Mouse (Mus musculus): ENCODE measurements around the gene Akap6. TPM values are rescaled to one million over a fixed set of nuclear protein-coding genes. Genes with fewer than 3 reads are reported as not detected.

Akap6 gene
- polyA plus RNA-seq, 1 experiment = 27.4 TPM

- H3K4me3 ChIP-seq (replicated peaks; ENCODE audit: insufficient read depth, low read depth, low read length) = peak overlapping the region; percentile 91
- DNase-seq = peak; percentile 61 to 67
- peak; percentile 42; the same call in 1 of the 2 replicates for TF ChIP-seq POLR2A (IDR thresholded peaks at IDR 0.05; ENCODE audit: borderline replicate concordance, insufficient read depth, low read length)
- no peak for TF ChIP-seq CTCF (IDR thresholded peaks at IDR 0.05; ENCODE audit: borderline replicate concordance, insufficient read depth, low read depth, low read length)
- peak overlapping the region; percentile 85 for H3K27ac ChIP-seq (ENCODE audit: insufficient read depth, low read length)
- no peaks in the 10 kb centered on the region for H3K27me3 ChIP-seq (ENCODE audit: control insufficient read depth, insufficient read depth, low read length)
- H3K4me1 ChIP-seq (ENCODE audit: control insufficient read depth, insufficient read depth, low read length) = no peaks in the 10 kb centered on the region; the same call in 1 of the 2 replicates
- 3% methylated on average over 15 of the region's 15 CpGs for WGBS
Measured at GRCm38 (mm10) chr12:52700697-52701191, 1.6 kb downstream of the Akap6 start.

- H3K27ac ChIP-seq (ENCODE audit: insufficient read depth, low read length) = peak overlapping the region; percentile 85
- H3K4me3 ChIP-seq (replicated peaks; ENCODE audit: insufficient read depth, low read depth, low read length) = peak overlapping the region; percentile 91
- H3K27me3 ChIP-seq (ENCODE audit: control insufficient read depth, insufficient read depth, low read length) = no peaks in the 10 kb centered on the region
- TF ChIP-seq POLR2A (IDR thresholded peaks at IDR 0.05; ENCODE audit: borderline replicate concordance, insufficient read depth, low read length) (peak; percentile 9; the same call in 1 of the 2 replicates), CTCF (IDR thresholded peaks at IDR 0.05; ENCODE audit: borderline replicate concordance, insufficient read depth, low read depth, low read length) (no peak)
- peak; percentile 35 to 52 for DNase-seq
- H3K4me1 ChIP-seq (ENCODE audit: control insufficient read depth, insufficient read depth, low read length) = no peaks in the 10 kb centered on the region; the same call in 1 of the 2 replicates
- WGBS = 3% methylated on average over 9 of the region's 9 CpGs
Measured at GRCm38 (mm10) chr12:52701201-52701641, 2.0 kb downstream of the Akap6 start.

- no peak overlapping the region for H3K27ac ChIP-seq (ENCODE audit: insufficient read depth, low read length)
Measured at GRCm38 (mm10) chr12:52702368-52702967, 3.3 kb downstream of the Akap6 start.

GRCm38 (mm10) chr12:52704081-52704480 is 4.9 kb downstream of the Akap6 start:
- TF ChIP-seq CTCF (IDR thresholded peaks at IDR 0.05; ENCODE audit: borderline replicate concordance, insufficient read depth, low read depth, low read length) (no peak), POLR2A (IDR thresholded peaks at IDR 0.05; ENCODE audit: borderline replicate concordance, insufficient read depth, low read length) (no peak)
- Histone ChIP-seq H3K27me3 (ENCODE audit: control insufficient read depth, insufficient read depth, low read length) (no peaks in the 10 kb centered on the region), H3K27ac (ENCODE audit: insufficient read depth, low read length) (no peak overlapping the region), H3K4me3 (replicated peaks; ENCODE audit: insufficient read depth, low read depth, low read length) (no peak overlapping the region), H3K4me1 (ENCODE audit: control insufficient read depth, insufficient read depth, low read length) (no peaks in the 10 kb centered on the region)
- DNase-seq = no peak
- WGBS = 63% methylated on average over 4 of the region's 4 CpGs

More at GRCm38 (mm10) chr12:52702368-52702967, 3.3 kb downstream of the Akap6 start:
- Histone ChIP-seq H3K4me3 (replicated peaks; ENCODE audit: insufficient read depth, low read depth, low read length) (no peak overlapping the region), H3K27me3 (ENCODE audit: control insufficient read depth, insufficient read depth, low read length) (no peaks in the 10 kb centered on the region), H3K4me1 (ENCODE audit: control insufficient read depth, insufficient read depth, low read length) (no peaks in the 10 kb centered on the region; the same call in 1 of the 2 replicates)
- 68% methylated on average over 12 of the region's 12 CpGs for WGBS
- no peak for TF ChIP-seq CTCF (IDR thresholded peaks at IDR 0.05; ENCODE audit: borderline replicate concordance, insufficient read depth, low read depth, low read length)
- TF ChIP-seq POLR2A (IDR thresholded peaks at IDR 0.05; ENCODE audit: borderline replicate concordance, insufficient read depth, low read length) = no peak
- no peak for DNase-seq

GRCm38 (mm10) chr12:52704810-52705209 is 5.6 kb downstream of the Akap6 start:
- Histone ChIP-seq H3K4me1 (ENCODE audit: control insufficient read depth, insufficient read depth, low read length) (no peaks in the 10 kb centered on the region), H3K27ac (ENCODE audit: insufficient read depth, low read length) (no peak overlapping the region), H3K4me3 (replicated peaks; ENCODE audit: insufficient read depth, low read depth, low read length) (no peak overlapping the region), H3K27me3 (ENCODE audit: control insufficient read depth, insufficient read depth, low read length) (no peaks in the 10 kb centered on the region)
- DNase-seq = no peak
- no peak for TF ChIP-seq CTCF (IDR thresholded peaks at IDR 0.05; ENCODE audit: borderline replicate concordance, insufficient read depth, low read depth, low read length)
- no peak for TF ChIP-seq POLR2A (IDR thresholded peaks at IDR 0.05; ENCODE audit: borderline replicate concordance, insufficient read depth, low read length)
- WGBS = 84% methylated on average over 3 of the region's 3 CpGs

GRCm38 (mm10) chr12:52711382-52711781 is 12.2 kb downstream of the Akap6 start:
- H3K4me3 ChIP-seq (replicated peaks; ENCODE audit: insufficient read depth, low read depth, low read length) = no peak overlapping the region
- TF ChIP-seq CTCF (IDR thresholded peaks at IDR 0.05; ENCODE audit: borderline replicate concordance, insufficient read depth, low read depth, low read length) (no peak), POLR2A (IDR thresholded peaks at IDR 0.05; ENCODE audit: borderline replicate concordance, insufficient read depth, low read length) (no peak)
- WGBS = 82% methylated on average over 3 of the region's 3 CpGs
- H3K27me3 ChIP-seq (ENCODE audit: control insufficient read depth, insufficient read depth, low read length) = no peaks in the 10 kb centered on the region
- H3K4me1 ChIP-seq (ENCODE audit: control insufficient read depth, insufficient read depth, low read length) = peaks cover 4% of the 10 kb centered on the region; the same call in 1 of the 2 replicates
- H3K27ac ChIP-seq (ENCODE audit: insufficient read depth, low read length) = no peak overlapping the region
- DNase-seq = no peak

GRCm38 (mm10) chr12:52711857-52712640 is 12.9 kb downstream of the Akap6 start:
- no peak overlapping the region for H3K4me3 ChIP-seq (replicated peaks; ENCODE audit: insufficient read depth, low read depth, low read length)
- H3K4me1 ChIP-seq (ENCODE audit: control insufficient read depth, insufficient read depth, low read length) = peaks cover 4% of the 10 kb centered on the region; the same call in 1 of the 2 replicates
- TF ChIP-seq POLR2A (IDR thresholded peaks at IDR 0.05; ENCODE audit: borderline replicate concordance, insufficient read depth, low read length) (no peak), CTCF (IDR thresholded peaks at IDR 0.05; ENCODE audit: borderline replicate concordance, insufficient read depth, low read depth, low read length) (no peak)
- H3K27me3 ChIP-seq (ENCODE audit: control insufficient read depth, insufficient read depth, low read length) = no peaks in the 10 kb centered on the region
- 49% methylated on average over 7 of the region's 7 CpGs for WGBS
- no peak overlapping the region for H3K27ac ChIP-seq (ENCODE audit: insufficient read depth, low read length)
- no peak for DNase-seq
